Mouse (Mus musculus): Measurements from ENCODE around the gene Ruvbl1. TPM values are rescaled to one million over a fixed set of nuclear protein-coding genes. Genes with fewer than 3 reads are reported as not detected.

Gene Ruvbl1
- total RNA-seq, 2 experiments from 2014 or later, result 31.0 to 36.9 TPM

- peak in 1 of 2 experiments; percentile 14 for DNase-seq (ENCODE audit: low spot score in 2 of 2)
Observed at GRCm38 (mm10) chr6:88540093-88540755, 75.0 kb downstream of the Ruvbl1 start.

GRCm38 (mm10) chr6:88544241-88544640, 79.0 kb downstream of the Ruvbl1 start:
- peak in 1 of 2 experiments; percentile 5 for DNase-seq (ENCODE audit: low spot score in 2 of 2)

GRCm38 (mm10) chr6:88544644-88545396, 79.6 kb downstream of the Ruvbl1 start:
- peak in 1 of 2 experiments; percentile 9 for DNase-seq (ENCODE audit: low spot score in 2 of 2)

DNA sequence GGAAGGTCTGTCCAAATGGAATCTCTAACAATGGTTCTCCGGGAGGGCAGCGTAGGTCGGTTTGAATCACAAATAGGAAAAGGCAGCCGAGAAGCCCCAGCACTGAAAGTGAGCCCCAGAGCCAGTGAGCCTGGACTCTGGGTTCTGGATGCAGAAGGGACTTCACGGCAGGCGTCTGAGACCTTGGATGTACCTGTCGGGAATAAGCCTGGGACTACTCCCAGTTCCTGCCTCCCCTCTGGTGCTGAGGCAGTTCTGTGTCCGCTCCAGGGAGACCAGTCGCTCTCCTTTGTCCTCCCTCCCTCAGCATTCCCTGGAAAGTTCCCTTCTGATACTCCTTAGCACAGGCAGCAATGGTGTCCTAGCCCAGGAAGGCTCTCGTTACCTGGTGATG, 80.2 kb downstream of the Ruvbl1 start:
- no peak for DNase-seq (ENCODE audit: low spot score in 2 of 2)

Other genes with a start within 250 kb of the Ruvbl1 start
- not detected for gene Dnajb8, start 243.1 kb upstream of the Ruvbl1 start, total RNA-seq (2021)
- 10 to 100 TPM in 1 of 2 experiments, 1 to 10 TPM in 1; 10.0 to 17.4 TPM for gene Eefsec, start 18.9 kb upstream of the Ruvbl1 start, total RNA-seq (2021)
- 100 to 1,000 TPM; 168 to 207 TPM for gene Sec61a1, start 53.5 kb downstream of the Ruvbl1 start, total RNA-seq (2021)
- 1 to 10 TPM in 1 of 2 experiments, under 1 TPM in 1; 0.89 to 3.0 TPM for gene Kbtbd12, start 172.5 kb downstream of the Ruvbl1 start, total RNA-seq (2021)

All from adrenal gland, adult 18-20 months (tissue).